Mouse (Mus musculus): ENCODE measurements around the gene Gpr45. TPM values are rescaled to one million over a fixed set of nuclear protein-coding genes. Genes with fewer than 3 reads are reported as not detected.

The Gpr45 gene
- polyA plus RNA-seq (2015; fragmentation: Nextera tagmentation; extraction: Ambion mirVana) = 10.3 and 11.3 TPM in 2 replicates

- peak within 1 kb of the TSS; percentile 77; the same call in 1 of the 2 replicates for H3K27ac ChIP-seq (ENCODE audit: low read length)
- no peaks in the 10 kb centered on the region for H3K36me3 ChIP-seq (ENCODE audit: insufficient read depth, low read length)
- no peaks in the 10 kb centered on the region for H3K9me3 ChIP-seq (ENCODE audit: low read length)
- H3K4me2 ChIP-seq (replicated peaks; ENCODE audit: low read depth, low read length) = peak within 1 kb of the TSS; percentile 91
- peak within 1 kb of the TSS; percentile 80 for H3K4me3 ChIP-seq (ENCODE audit: low read length)
- peaks cover 21% of the 10 kb centered on the region for H3K4me1 ChIP-seq (ENCODE audit: insufficient read depth, low read length)
- peak; percentile 88 for ATAC-seq (ENCODE audit: low FRiP score, low TSS enrichment)
- under 1% methylated on average over 31 of the region's 71 CpGs for WGBS
- peak within 1 kb of the TSS; percentile 87 for H3K9ac ChIP-seq (replicated peaks; ENCODE audit: low read length)
- H3K27me3 ChIP-seq (ENCODE audit: insufficient read depth, low read length) = no peaks in the 10 kb centered on the region
Measured at GRCm38 (mm10) chr1:42952734-42953481, at the start of gene Gpr45. TSS of gene Gpr45 (plus strand) at chr1:42952872.

GRCm38 (mm10) chr1:42905148-42905547, 47.5 kb upstream of the Gpr45 start:
- Histone ChIP-seq H3K4me1 (ENCODE audit: insufficient read depth, low read length) (no peaks in the 10 kb centered on the region), H3K9ac (replicated peaks; ENCODE audit: low read length) (no peak overlapping the region), H3K27ac (ENCODE audit: low read length) (no peak overlapping the region), H3K4me3 (ENCODE audit: low read length) (no peak overlapping the region), H3K27me3 (ENCODE audit: insufficient read depth, low read length) (no peaks in the 10 kb centered on the region), H3K36me3 (ENCODE audit: insufficient read depth, low read length) (peaks cover 21% of the 10 kb centered on the region), H3K4me2 (replicated peaks; ENCODE audit: low read depth, low read length) (no peak overlapping the region), H3K9me3 (ENCODE audit: low read length) (no peaks in the 10 kb centered on the region)
- 82% methylated on average over 11 of the region's 11 CpGs for WGBS
- no peak for ATAC-seq (ENCODE audit: low FRiP score, low TSS enrichment)

- peaks cover 9% of the 10 kb centered on the region for H3K36me3 ChIP-seq (ENCODE audit: insufficient read depth, low read length)
- H3K4me1 ChIP-seq (ENCODE audit: insufficient read depth, low read length) = peaks cover 10% of the 10 kb centered on the region; the same call in 1 of the 2 replicates
- no peak overlapping the region for H3K4me2 ChIP-seq (replicated peaks; ENCODE audit: low read depth, low read length)
- H3K9me3 ChIP-seq (ENCODE audit: low read length) = no peaks in the 10 kb centered on the region
- no peak for ATAC-seq (ENCODE audit: low FRiP score, low TSS enrichment)
- H3K9ac ChIP-seq (replicated peaks; ENCODE audit: low read length) = no peak overlapping the region
- no peak overlapping the region for H3K4me3 ChIP-seq (ENCODE audit: low read length)
- no peak overlapping the region for H3K27ac ChIP-seq (ENCODE audit: low read length)
- 89% methylated on average over 7 of the region's 7 CpGs for WGBS
- no peaks in the 10 kb centered on the region for H3K27me3 ChIP-seq (ENCODE audit: insufficient read depth, low read length)
Measured at GRCm38 (mm10) chr1:42906696-42907095, 46.0 kb upstream of the Gpr45 start.

- WGBS = 72% methylated on average over 4 of the region's 4 CpGs
- no peak overlapping the region for H3K4me2 ChIP-seq (replicated peaks; ENCODE audit: low read depth, low read length)
- no peak overlapping the region for H3K27ac ChIP-seq (ENCODE audit: low read length)
- no peaks in the 10 kb centered on the region for H3K9me3 ChIP-seq (ENCODE audit: low read length)
- H3K27me3 ChIP-seq (ENCODE audit: insufficient read depth, low read length) = no peaks in the 10 kb centered on the region
- no peak for ATAC-seq (ENCODE audit: low FRiP score, low TSS enrichment)
- peaks cover 9% of the 10 kb centered on the region for H3K36me3 ChIP-seq (ENCODE audit: insufficient read depth, low read length)
- no peak overlapping the region for H3K9ac ChIP-seq (replicated peaks; ENCODE audit: low read length)
- no peak overlapping the region for H3K4me3 ChIP-seq (ENCODE audit: low read length)
- H3K4me1 ChIP-seq (ENCODE audit: insufficient read depth, low read length) = peaks cover 10% of the 10 kb centered on the region; the same call in 1 of the 2 replicates
Measured at GRCm38 (mm10) chr1:42907153-42907552, 45.5 kb upstream of the Gpr45 start.

GRCm38 (mm10) chr1:42915062-42915461, 37.6 kb upstream of the Gpr45 start:
- H3K9ac ChIP-seq (replicated peaks; ENCODE audit: low read length) = no peak overlapping the region
- 12% methylated on average over 4 of the region's 4 CpGs for WGBS
- ATAC-seq (ENCODE audit: low FRiP score, low TSS enrichment) = peak; percentile 74; the same call in 1 of the 2 replicates
- no peak overlapping the region for H3K27ac ChIP-seq (ENCODE audit: low read length)
- H3K4me1 ChIP-seq (ENCODE audit: insufficient read depth, low read length) = peaks cover 15% of the 10 kb centered on the region; the same call in 1 of the 2 replicates
- H3K4me3 ChIP-seq (ENCODE audit: low read length) = no peak overlapping the region
- H3K4me2 ChIP-seq (replicated peaks; ENCODE audit: low read depth, low read length) = no peak overlapping the region
- no peaks in the 10 kb centered on the region for H3K9me3 ChIP-seq (ENCODE audit: low read length)
- no peaks in the 10 kb centered on the region for H3K27me3 ChIP-seq (ENCODE audit: insufficient read depth, low read length)
- no peaks in the 10 kb centered on the region for H3K36me3 ChIP-seq (ENCODE audit: insufficient read depth, low read length)

GRCm38 (mm10) chr1:42916719-42917118, 36.0 kb upstream of the Gpr45 start:
- Histone ChIP-seq H3K9me3 (ENCODE audit: low read length) (no peaks in the 10 kb centered on the region), H3K27me3 (ENCODE audit: insufficient read depth, low read length) (no peaks in the 10 kb centered on the region), H3K4me1 (ENCODE audit: insufficient read depth, low read length) (peaks cover 5% of the 10 kb centered on the region; the same call in 1 of the 2 replicates), H3K9ac (replicated peaks; ENCODE audit: low read length) (no peak overlapping the region), H3K27ac (ENCODE audit: low read length) (no peak overlapping the region), H3K36me3 (ENCODE audit: insufficient read depth, low read length) (no peaks in the 10 kb centered on the region), H3K4me3 (ENCODE audit: low read length) (no peak overlapping the region), H3K4me2 (replicated peaks; ENCODE audit: low read depth, low read length) (no peak overlapping the region)
- ATAC-seq (ENCODE audit: low FRiP score, low TSS enrichment) = no peak
- 84% methylated on average over 7 of the region's 7 CpGs for WGBS

- Histone ChIP-seq H3K36me3 (ENCODE audit: insufficient read depth, low read length) (no peaks in the 10 kb centered on the region), H3K4me3 (ENCODE audit: low read length) (0 out of 2 replicates have a peak overlapping the region, but pooled peaks have one; percentile 8), H3K27ac (ENCODE audit: low read length) (no peak overlapping the region), H3K9me3 (ENCODE audit: low read length) (no peaks in the 10 kb centered on the region), H3K4me2 (replicated peaks; ENCODE audit: low read depth, low read length) (peak overlapping the region; percentile 30; the same call in 1 of the 2 replicates), H3K27me3 (ENCODE audit: insufficient read depth, low read length) (no peaks in the 10 kb centered on the region), H3K9ac (replicated peaks; ENCODE audit: low read length) (no peak overlapping the region), H3K4me1 (ENCODE audit: insufficient read depth, low read length) (peaks cover 5% of the 10 kb centered on the region; the same call in 1 of the 2 replicates)
- WGBS = 17% methylated on average over 4 of the region's 4 CpGs
- peak; percentile 32; the same call in 1 of the 2 replicates for ATAC-seq (ENCODE audit: low FRiP score, low TSS enrichment)
Measured at GRCm38 (mm10) chr1:42917908-42918307, 34.8 kb upstream of the Gpr45 start.

- Histone ChIP-seq H3K36me3 (ENCODE audit: insufficient read depth, low read length) (no peaks in the 10 kb centered on the region), H3K9ac (replicated peaks; ENCODE audit: low read length) (no peak overlapping the region), H3K9me3 (ENCODE audit: low read length) (no peaks in the 10 kb centered on the region), H3K4me2 (replicated peaks; ENCODE audit: low read depth, low read length) (no peak overlapping the region), H3K27ac (ENCODE audit: low read length) (no peak overlapping the region), H3K4me1 (ENCODE audit: insufficient read depth, low read length) (no peaks in the 10 kb centered on the region), H3K27me3 (ENCODE audit: insufficient read depth, low read length) (no peaks in the 10 kb centered on the region), H3K4me3 (ENCODE audit: low read length) (no peak overlapping the region)
- WGBS = 79% methylated on average over 5 of the region's 5 CpGs
- no peak for ATAC-seq (ENCODE audit: low FRiP score, low TSS enrichment)
Measured at GRCm38 (mm10) chr1:42923924-42924323, 28.7 kb upstream of the Gpr45 start.

GRCm38 (mm10) chr1:42933613-42934012, 19.1 kb upstream of the Gpr45 start:
- H3K4me2 ChIP-seq (replicated peaks; ENCODE audit: low read depth, low read length) = no peak overlapping the region
- H3K9ac ChIP-seq (replicated peaks; ENCODE audit: low read length) = no peak overlapping the region
- ATAC-seq (ENCODE audit: low FRiP score, low TSS enrichment) = no peak
- no peak overlapping the region for H3K27ac ChIP-seq (ENCODE audit: low read length)
- H3K9me3 ChIP-seq (ENCODE audit: low read length) = no peaks in the 10 kb centered on the region
- no peaks in the 10 kb centered on the region for H3K36me3 ChIP-seq (ENCODE audit: insufficient read depth, low read length)
- 0 out of 2 replicates have a peak, but pooled peaks cover 4% of the 10 kb centered on the region for H3K4me1 ChIP-seq (ENCODE audit: insufficient read depth, low read length)
- no peak overlapping the region for H3K4me3 ChIP-seq (ENCODE audit: low read length)
- 78% methylated on average over 1 of the region's 1 CpGs for WGBS
- H3K27me3 ChIP-seq (ENCODE audit: insufficient read depth, low read length) = no peaks in the 10 kb centered on the region

GRCm38 (mm10) chr1:42948486-42948885, 4.2 kb upstream of the Gpr45 start:
- H3K27me3 ChIP-seq (ENCODE audit: insufficient read depth, low read length) = no peaks in the 10 kb centered on the region
- H3K4me3 ChIP-seq (ENCODE audit: low read length) = no peak overlapping the region
- peak overlapping the region; percentile 43; the same call in 1 of the 2 replicates for H3K27ac ChIP-seq (ENCODE audit: low read length)
- 57% methylated on average over 4 of the region's 4 CpGs for WGBS
- no peak for ATAC-seq (ENCODE audit: low FRiP score, low TSS enrichment)
- no peak overlapping the region for H3K4me2 ChIP-seq (replicated peaks; ENCODE audit: low read depth, low read length)
- H3K36me3 ChIP-seq (ENCODE audit: insufficient read depth, low read length) = no peaks in the 10 kb centered on the region
- no peaks in the 10 kb centered on the region for H3K9me3 ChIP-seq (ENCODE audit: low read length)
- H3K4me1 ChIP-seq (ENCODE audit: insufficient read depth, low read length) = peaks cover 21% of the 10 kb centered on the region
- H3K9ac ChIP-seq (replicated peaks; ENCODE audit: low read length) = no peak overlapping the region

Data from kidney, embryonic 16.5 days (tissue).